27 mouse cellular contexts compared by ENCODE assay signal in genomic region chr3:30237493-30237892, GRCm38 (mm10).
"Had no signal": no experiment of that assay in that cellular context is flagged by ENCODE, and none has a peak within 500 bp of the region (broad histone marks: within the 10 kb centered on the region; RNA-seq: fewer than 3 reads in every experiment).

No protein-coding gene starts in this region.

- DNase-seq: cerebellum, adult 9-10 months; cerebellum, adult 9-11 months; cerebellum, postnatal 10 days; cerebellum, postnatal 14 days; cerebellum, postnatal 25 days; cerebellum, postnatal 36 days; embryo, embryonic 11 days; forebrain, postnatal 0 days; gastrocnemius, adult 2 months; gastrocnemius, postnatal 10 days; gastrocnemius, postnatal 14 days; gastrocnemius, postnatal 25 days; gastrocnemius, postnatal 36 days; heart, adult 11 months; heart, adult 18-20 months; heart, adult 2 months had no signal

- H3K36me3 ChIP-seq: embryonic facial prominence, embryonic 10.5 days; embryonic facial prominence, embryonic 12.5 days; embryonic facial prominence, embryonic 13.5 days; embryonic facial prominence, embryonic 15.5 days; forebrain, embryonic 12.5 days; forebrain, embryonic 15.5 days had no signal

- H3K27ac ChIP-seq: embryonic facial prominence, embryonic 10.5 days; embryonic facial prominence, embryonic 12.5 days; embryonic facial prominence, embryonic 13.5 days; embryonic facial prominence, embryonic 15.5 days; forebrain, embryonic 10.5 days; forebrain, embryonic 12.5 days; forebrain, embryonic 13.5 days; forebrain, embryonic 15.5 days; gastrocnemius, adult 2 months; heart, adult 2 months had no signal

- H3K4me1 ChIP-seq: embryonic facial prominence, embryonic 10.5 days; embryonic facial prominence, embryonic 12.5 days; embryonic facial prominence, embryonic 13.5 days; embryonic facial prominence, embryonic 15.5 days; forebrain, embryonic 13.5 days; forebrain, embryonic 15.5 days had no signal

- H3K9ac ChIP-seq: embryonic facial prominence, embryonic 12.5 days; embryonic facial prominence, embryonic 13.5 days; embryonic facial prominence, embryonic 15.5 days; forebrain, embryonic 12.5 days; forebrain, embryonic 13.5 days; forebrain, embryonic 15.5 days; forebrain, postnatal 0 days had no signal

- H3K4me2 ChIP-seq: embryonic facial prominence, embryonic 12.5 days; embryonic facial prominence, embryonic 13.5 days; embryonic facial prominence, embryonic 15.5 days; forebrain, embryonic 12.5 days; forebrain, embryonic 13.5 days; forebrain, embryonic 15.5 days had no signal

- H3K9me3 ChIP-seq: embryonic facial prominence, embryonic 10.5 days; embryonic facial prominence, embryonic 12.5 days; embryonic facial prominence, embryonic 13.5 days; embryonic facial prominence, embryonic 15.5 days; forebrain, embryonic 10.5 days; forebrain, embryonic 12.5 days; forebrain, embryonic 13.5 days; forebrain, embryonic 15.5 days had no signal

- ATAC-seq: forebrain, embryonic 13.5 days; forebrain, embryonic 14.5 days; forebrain, embryonic 15.5 days; forebrain, embryonic 16.5 days; forebrain, postnatal 0 days had no signal

- H3K4me3 ChIP-seq: embryonic facial prominence, embryonic 10.5 days; embryonic facial prominence, embryonic 12.5 days; embryonic facial prominence, embryonic 13.5 days; embryonic facial prominence, embryonic 15.5 days; erythroblast, embryonic 14.5 days; forebrain, embryonic 10.5 days; forebrain, embryonic 12.5 days; forebrain, embryonic 13.5 days; forebrain, embryonic 15.5 days; gastrocnemius, adult 2 months; heart, adult 2 months had no signal

- H3K27me3 ChIP-seq: embryonic facial prominence, embryonic 12.5 days; embryonic facial prominence, embryonic 13.5 days; embryonic facial prominence, embryonic 15.5 days; forebrain, embryonic 12.5 days; forebrain, embryonic 13.5 days; forebrain, embryonic 15.5 days had no signal
